ENCODE assay signal across 14 mouse cellular contexts in genomic region chr13:31955171-31955570, GRCm38 (mm10).
DNase-seq lines count a peak whose midpoint lies in the region; ATAC-seq lines count a peak whose summit lies in the region.
"Had no signal": no experiment of that assay in that cellular context is flagged by ENCODE, and none has a peak within 500 bp of the region (broad histone marks: within the 10 kb centered on the region; RNA-seq: fewer than 3 reads in every experiment).

No protein-coding gene starts in this region.

- 0 out of 2 replicates have a peak, but pooled peaks have one; percentile 34 for ATAC-seq in hindbrain, embryonic 15.5 days (ENCODE audit: low FRiP score, low read depth)
- no peak for ATAC-seq in hindbrain, embryonic 12.5 days (ENCODE audit: low FRiP score)
- peak; percentile 38; the same call in 1 of the 2 replicates for ATAC-seq in neural tube, embryonic 14.5 days (ENCODE audit: low read depth)

- no peak overlapping the region for H3K9ac ChIP-seq in hindbrain, embryonic 15.5 days
- H3K9ac ChIP-seq in hindbrain, embryonic 12.5 days: no peak overlapping the region
- H3K9ac ChIP-seq in neural tube, embryonic 14.5 days (replicated peaks; ENCODE audit: low read depth, low read length): no peak overlapping the region
- H3K9ac ChIP-seq: embryonic facial prominence, embryonic 15.5 days; limb, embryonic 15.5 days had no signal

- no peaks in the 10 kb centered on the region for H3K27me3 ChIP-seq in hindbrain, embryonic 15.5 days
- H3K27me3 ChIP-seq in hindbrain, embryonic 12.5 days: no peaks in the 10 kb centered on the region
- no peaks in the 10 kb centered on the region for H3K27me3 ChIP-seq in neural tube, embryonic 14.5 days (ENCODE audit: control insufficient read depth, insufficient read depth, low read length)
- H3K27me3 ChIP-seq: embryonic facial prominence, embryonic 15.5 days; limb, embryonic 15.5 days had no signal

- no peak overlapping the region for H3K4me2 ChIP-seq in hindbrain, embryonic 15.5 days
- H3K4me2 ChIP-seq in hindbrain, embryonic 12.5 days (replicated peaks): no peak overlapping the region
- H3K4me2 ChIP-seq in neural tube, embryonic 14.5 days (ENCODE audit: low read depth, low read length): no peak overlapping the region
- H3K4me2 ChIP-seq: embryonic facial prominence, embryonic 15.5 days; limb, embryonic 15.5 days had no signal

- H3K4me1 ChIP-seq in hindbrain, embryonic 15.5 days (replicated peaks): no peaks in the 10 kb centered on the region
- H3K4me1 ChIP-seq in hindbrain, embryonic 12.5 days: 0 out of 2 replicates have a peak, but pooled peaks cover 8% of the 10 kb centered on the region
- H3K4me1 ChIP-seq in neural tube, embryonic 14.5 days (ENCODE audit: control insufficient read depth, insufficient read depth, low read length): 0 out of 2 replicates have a peak, but pooled peaks cover 4% of the 10 kb centered on the region
- H3K4me1 ChIP-seq: embryonic facial prominence, embryonic 15.5 days had no signal

- H3K9me3 ChIP-seq in hindbrain, embryonic 15.5 days: no peaks in the 10 kb centered on the region
- H3K9me3 ChIP-seq in hindbrain, embryonic 12.5 days (replicated peaks): no peaks in the 10 kb centered on the region
- H3K9me3 ChIP-seq in neural tube, embryonic 14.5 days (ENCODE audit: control insufficient read depth, low read length): no peaks in the 10 kb centered on the region
- H3K9me3 ChIP-seq: embryonic facial prominence, embryonic 15.5 days; limb, embryonic 15.5 days had no signal

- WGBS in hindbrain, embryonic 15.5 days: 52% methylated on average over 7 of the region's 7 CpGs
- 53% methylated on average over 7 of the region's 7 CpGs for WGBS in hindbrain, embryonic 12.5 days
- WGBS in neural tube, embryonic 14.5 days: 55% methylated on average over 7 of the region's 7 CpGs

- no peaks in the 10 kb centered on the region for H3K36me3 ChIP-seq in hindbrain, embryonic 15.5 days
- no peaks in the 10 kb centered on the region for H3K36me3 ChIP-seq in hindbrain, embryonic 12.5 days
- H3K36me3 ChIP-seq in neural tube, embryonic 14.5 days (ENCODE audit: control insufficient read depth, insufficient read depth, low read length): no peaks in the 10 kb centered on the region
- H3K36me3 ChIP-seq: embryonic facial prominence, embryonic 15.5 days; limb, embryonic 15.5 days had no signal

- DNase-seq in adrenal gland, adult (ENCODE audit: inconsistent age in 2 of 2, low spot score in 1 of 2): peak; percentile 47 to 86
- DNase-seq in adrenal gland, postnatal 4 days (ENCODE audit: low spot score in 2 of 2): no peak
- no peak for DNase-seq in neural tube, embryonic 10.5 days (ENCODE audit: extremely low spot score, low spot score)
- no peak for DNase-seq in kidney, postnatal 4 days
- DNase-seq in spleen, adult 18-20 months: no peak
- DNase-seq: kidney, adult 9 months; lung, postnatal 4 days; right cerebral cortex, postnatal 14 days; thymus, postnatal 14 days had no signal

- no peak overlapping the region for H3K4me3 ChIP-seq in hindbrain, embryonic 15.5 days
- H3K4me3 ChIP-seq in hindbrain, embryonic 12.5 days: no peak overlapping the region
- H3K4me3 ChIP-seq in neural tube, embryonic 14.5 days (ENCODE audit: low read depth, low read length): no peak overlapping the region
- H3K4me3 ChIP-seq: embryonic facial prominence, embryonic 15.5 days; limb, embryonic 15.5 days had no signal

- H3K27ac ChIP-seq in hindbrain, embryonic 15.5 days (replicated peaks): no peak overlapping the region
- H3K27ac ChIP-seq in hindbrain, embryonic 12.5 days: no peak overlapping the region
- no peak overlapping the region for H3K27ac ChIP-seq in neural tube, embryonic 14.5 days (ENCODE audit: low read depth, low read length)
- H3K27ac ChIP-seq: embryonic facial prominence, embryonic 15.5 days; limb, embryonic 15.5 days had no signal

Comparison
In these comparisons a context has a peak if more than half of its experiments do, and no peak if none do; other contexts are left out.
1. DNase-seq: peak in adrenal gland, adult (2 of 2); none in adrenal gland, postnatal 4 days (0 of 2), neural tube, embryonic 10.5 days (single experiment), kidney, postnatal 4 days (0 of 2) and spleen, adult 18-20 months (0 of 2).